Mouse (Mus musculus) kidney, postnatal 4 days (tissue): ENCODE measurements at regions not wholly inside any gene's neighbourhood (a gene's known extent, or its start where the extent isn't known, plus 50 kb on each side); places are given as distances from the start of the nearest gene placed in this dataset.

ENCODE experiments used
- DNase-seq, 2 experiments: peaks; one replicate each; pipeline ENCODE4 v3.0.0; 2021; ENCODE audit warnings: mixed read lengths in 2 of 2

- DNase-seq = peak in 1 of 2 experiments; percentile 54
Measured at GRCm38 (mm10) chr8:126657546-126657945, 63.8 kb upstream of the Irf2bp2 start.

- no peak for DNase-seq
Measured at GRCm38 (mm10) chr8:126656554-126657260, 62.9 kb upstream of the Irf2bp2 start.

DNA sequence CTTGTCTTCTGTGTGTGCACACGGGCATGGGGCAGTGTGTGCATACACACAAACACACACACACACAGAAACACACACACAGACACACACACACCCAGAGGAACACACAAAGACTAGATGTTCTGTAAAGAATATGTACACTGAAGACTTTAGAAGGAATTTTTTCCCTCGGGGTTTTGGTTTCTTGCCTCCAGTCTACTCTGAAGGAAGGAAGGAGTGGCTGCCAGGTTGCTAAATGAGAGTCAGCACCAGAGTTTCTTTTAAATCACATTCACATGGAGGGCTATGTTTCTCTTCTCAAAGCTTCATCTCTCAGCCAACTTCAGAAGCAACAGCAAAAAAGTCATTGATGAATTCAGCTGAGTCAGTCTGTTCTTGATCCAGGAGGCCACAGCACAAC is 61.8 kb upstream of the Irf2bp2 start:
- DNase-seq = no peak

DNA sequence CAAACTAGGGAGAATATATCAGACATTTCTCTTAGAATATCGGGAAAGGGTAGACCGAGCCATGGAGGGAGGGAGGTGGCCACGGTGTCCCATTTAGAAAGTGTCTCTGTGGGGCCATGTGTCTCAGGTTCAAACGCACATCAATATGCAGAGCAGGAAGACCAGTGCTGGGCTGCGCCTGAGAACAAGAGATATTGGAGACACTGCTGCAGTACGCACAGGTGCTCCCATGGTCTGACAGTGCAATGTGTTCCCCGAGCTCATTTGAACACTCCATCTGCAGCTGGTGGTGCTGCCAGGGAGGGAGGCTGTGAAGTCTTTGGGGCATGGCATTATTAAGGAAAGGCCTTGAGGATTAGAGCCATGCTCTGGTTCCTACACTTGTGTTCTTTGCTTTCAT is 60.6 kb upstream of the Irf2bp2 start:
- DNase-seq = no peak

GRCm38 (mm10) chr8:126652151-126652550 is 58.4 kb upstream of the Irf2bp2 start:
- DNase-seq = no peak

DNA sequence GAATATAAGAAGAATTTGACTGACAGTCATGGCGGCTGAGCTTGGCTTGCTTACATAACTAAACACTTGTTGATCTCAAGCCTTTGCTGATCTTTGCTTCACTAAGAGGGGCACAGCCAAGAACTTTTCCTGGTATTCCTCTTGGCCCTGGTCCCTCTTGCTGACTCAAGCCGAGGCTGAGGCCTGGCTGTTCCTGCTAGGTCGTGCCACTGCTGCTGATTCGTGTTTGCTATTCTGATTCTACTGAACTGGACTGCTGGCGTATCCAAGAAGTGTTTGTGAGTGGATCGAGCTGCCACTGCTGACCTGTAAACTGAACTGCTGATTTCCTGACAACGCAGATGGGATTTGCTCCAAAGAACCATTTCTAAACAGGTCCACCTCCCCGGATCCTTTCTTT is 57.2 kb upstream of the Irf2bp2 start:
- DNase-seq = no peak

GRCm38 (mm10) chr8:126649305-126649704 is 55.5 kb upstream of the Irf2bp2 start:
- no peak for DNase-seq

DNA sequence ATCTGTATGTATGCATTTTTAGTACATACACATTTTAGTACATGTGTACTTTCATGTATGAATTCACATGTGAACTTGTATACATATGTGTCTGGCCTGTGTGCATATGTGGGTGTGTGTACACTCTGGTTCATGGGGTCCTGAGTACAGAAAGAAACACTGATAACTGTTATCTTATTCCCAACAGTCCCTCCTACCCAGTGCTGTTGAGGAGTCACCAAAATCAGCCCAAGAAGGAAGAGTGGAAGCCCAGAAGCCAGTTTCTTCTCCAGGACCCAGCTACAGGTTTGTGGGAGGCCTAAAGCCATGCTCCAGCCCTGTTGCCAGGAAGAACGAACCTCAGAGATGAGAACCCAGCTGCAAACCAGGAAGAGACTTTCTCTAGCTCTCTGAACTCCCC is 53.6 kb upstream of the Irf2bp2 start:
- no peak for DNase-seq

DNA sequence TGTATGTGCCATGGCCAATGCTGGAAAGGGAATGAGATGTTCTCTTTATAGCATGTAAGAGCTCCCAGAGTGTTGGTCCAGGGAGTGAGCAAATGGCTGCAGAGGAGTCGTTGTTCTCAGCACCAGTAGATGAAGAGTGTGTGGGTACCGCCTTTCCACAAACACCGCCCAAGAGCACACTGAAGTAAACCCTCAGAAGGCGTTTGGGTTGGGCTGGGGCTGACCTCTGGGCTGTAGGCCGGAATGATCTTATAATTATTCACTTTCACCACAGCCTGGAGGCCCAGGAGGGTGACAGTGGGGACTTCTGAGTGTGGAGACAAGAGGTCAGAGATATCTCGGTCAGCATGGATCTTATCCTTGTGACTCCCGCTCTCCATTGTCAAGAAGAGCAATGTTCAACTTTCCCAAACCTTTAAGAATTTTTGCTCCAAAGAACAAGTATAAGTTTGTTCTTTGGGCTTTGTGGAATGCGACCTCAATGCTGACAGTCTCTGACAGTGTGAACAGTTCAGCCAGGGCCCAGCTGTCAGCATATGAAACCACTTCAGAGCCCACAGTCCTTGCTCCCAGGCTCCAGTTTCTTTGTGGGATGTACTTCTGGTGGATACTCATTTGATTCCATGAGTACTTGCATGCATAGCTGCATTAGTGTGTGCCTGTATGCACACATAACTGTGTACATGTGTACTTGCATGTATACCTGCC is 53.0 kb upstream of the Irf2bp2 start:
- DNase-seq = peak in 1 of 2 experiments; percentile 43

GRCm38 (mm10) chr8:126644179-126644578 is 50.4 kb upstream of the Irf2bp2 start:
- no peak for DNase-seq
